Mouse (Mus musculus): ENCODE results near the gene Exosc9. TPM values are rescaled to one million over a fixed set of nuclear protein-coding genes. Genes with fewer than 3 reads are reported as not detected.

Gene Exosc9
- polyA plus RNA-seq, 1 experiment from 2014 or later, result 63.6 TPM

Other genes with a start within 250 kb of the Exosc9 start
- gene Anxa5, start 76.7 kb upstream of the Exosc9 start, polyA plus RNA-seq (2015; fragmentation: Nextera tagmentation; extraction: Ambion mirVana), result 247 and 277 TPM in 2 replicates
- gene 1810062G17Rik, start 76.7 kb upstream of the Exosc9 start, polyA plus RNA-seq (2015; fragmentation: Nextera tagmentation; extraction: Ambion mirVana), result 1.8 and 2.2 TPM in 2 replicates
- gene Gm11549, start 30.8 kb upstream of the Exosc9 start, polyA plus RNA-seq (2015; fragmentation: Nextera tagmentation; extraction: Ambion mirVana), result 0.33 and 0.44 TPM in 2 replicates
- gene Ccna2, start 19.5 kb downstream of the Exosc9 start, polyA plus RNA-seq (2015; fragmentation: Nextera tagmentation; extraction: Ambion mirVana), result 166 and 179 TPM in 2 replicates
- gene Bbs7, start 60.9 kb downstream of the Exosc9 start, polyA plus RNA-seq (2015; fragmentation: Nextera tagmentation; extraction: Ambion mirVana), result 9.6 and 11.1 TPM in 2 replicates
- 3.3 TPM in 2 replicates for gene Trpc3, start 137.6 kb downstream of the Exosc9 start, polyA plus RNA-seq (2015; fragmentation: Nextera tagmentation; extraction: Ambion mirVana)